ENCODE assay signal across 8 mouse cellular contexts in genomic region chr15:82987014-82987731, GRCm38 (mm10). TPM values are rescaled to one million over a fixed set of nuclear protein-coding genes. Genes with fewer than 3 reads are reported as not detected.
DNase-seq lines count a peak whose midpoint lies in the region; ATAC-seq and TF ChIP-seq lines count a peak whose summit lies in the region.

No protein-coding gene starts in this region.

- peak overlapping the region; percentile 82 for H3K27ac ChIP-seq in testis, adult 2 months (ENCODE audit: control insufficient read depth, insufficient read depth, low read depth, low read length)
- H3K27ac ChIP-seq in midbrain, embryonic 13.5 days: peak overlapping the region; percentile 47; the same call in 1 of the 2 replicates

- peak overlapping the region; percentile 80 for H3K4me3 ChIP-seq in testis, adult 2 months (ENCODE audit: control insufficient read depth, low read depth, low read length)
- H3K4me3 ChIP-seq in midbrain, embryonic 13.5 days (replicated peaks): peak overlapping the region; percentile 51

- 1% methylated on average over 38 of the region's 38 CpGs for whole genome bisulfite sequencing in midbrain, embryonic 13.5 days

- peaks cover 20% of the 10 kb centered on the region for H3K4me1 ChIP-seq in testis, adult 2 months (ENCODE audit: control insufficient read depth, insufficient read depth, low read length)
- H3K4me1 ChIP-seq in midbrain, embryonic 13.5 days (replicated peaks): peaks cover 92% of the 10 kb centered on the region

- no peaks in the 10 kb centered on the region for H3K27me3 ChIP-seq in testis, adult 2 months (ENCODE audit: control insufficient read depth, insufficient read depth, low read length)
- H3K27me3 ChIP-seq in midbrain, embryonic 13.5 days: peaks cover 20% of the 10 kb centered on the region

- no peaks in the 10 kb centered on the region for H3K36me3 ChIP-seq in testis, adult 2 months (ENCODE audit: control insufficient read depth, insufficient read depth, low read length)
- no peaks in the 10 kb centered on the region for H3K36me3 ChIP-seq in midbrain, embryonic 13.5 days

- peak overlapping the region; percentile 93 for H3K4me2 ChIP-seq in midbrain, embryonic 13.5 days (replicated peaks)

- peak overlapping the region; percentile 67 for H3K9ac ChIP-seq in midbrain, embryonic 13.5 days (replicated peaks)

- H3K9me3 ChIP-seq in midbrain, embryonic 13.5 days: no peaks in the 10 kb centered on the region

- TF ChIP-seq CTCF in testis, adult 2 months (IDR thresholded peaks at IDR 0.05; ENCODE audit: control insufficient read depth, insufficient read depth, insufficient replicate concordance, low read depth, low read length): no peak

- no peak for TF ChIP-seq POLR2A in testis, adult 2 months (IDR thresholded peaks at IDR 0.05; ENCODE audit: control insufficient read depth, low read depth, low read length)

- DNase-seq in cerebellum, postnatal 25 days: no peak
- no peak for DNase-seq in testis, postnatal 10 days (ENCODE audit: low spot score)
- no peak for DNase-seq in right cerebral cortex, postnatal 25 days
- DNase-seq in ovary, adult 18-20 months (ENCODE audit: low spot score): no peak

- 0 out of 2 replicates have a peak, but pooled peaks have one; percentile 16 for ATAC-seq in cerebellum, adult (ENCODE audit: insufficient number of reproducible peaks, low FRiP score, low TSS enrichment)
- peak; percentile 58 for ATAC-seq in inflammation-experienced regulatory T-cells, adult 6 months
- peak; percentile 37; the same call in 1 of the 2 replicates for ATAC-seq in midbrain, embryonic 13.5 days

RNA-seq across cellular contexts. Expression of gene Tcf20, which starts 0.5 kb away (rescaled TPM):
- polyA plus RNA-seq in testis, adult 2 months (2012; rRNA removed): 26.0 and 27.1 TPM in 2 replicates
- polyA plus RNA-seq in inflammation-experienced regulatory T-cells, adult 6 months (2017; shearing (Covaris generic)): 10 to 100 TPM; 13.1 to 21.1 (median 13.8) TPM
- polyA plus RNA-seq in midbrain, embryonic 13.5 days (2015; fragmentation: Nextera tagmentation; extraction: Ambion mirVana): 15.6 and 16.0 TPM in 2 replicates

RNA-seq across cellular contexts. Expression of gene Nfam1, which starts 45.9 kb away (rescaled TPM):
- 1.3 and 1.5 TPM in 2 replicates for polyA plus RNA-seq in testis, adult 2 months (2012; rRNA removed)
- under 1 TPM in 2 of 3 experiments, not detected in 1; 0.26 to 0.92 TPM for polyA plus RNA-seq in inflammation-experienced regulatory T-cells, adult 6 months (2017; shearing (Covaris generic))
- polyA plus RNA-seq in midbrain, embryonic 13.5 days (2015; fragmentation: Nextera tagmentation; extraction: Ambion mirVana): 2.4 and 2.5 TPM in 2 replicates
